Mouse (Mus musculus) G1E (cell line): Measurements from ENCODE around the gene Ppp2r3a.

Experiments used
- CTCF ChIP-seq: IDR thresholded peaks from 2 replicates; pipeline ENCODE4 v1.5.1; 2012; ENCODE audit warnings: low read depth, low read length, inconsistent platforms, mixed read lengths
- GATA2 ChIP-seq: IDR thresholded peaks from 2 replicates; pipeline ENCODE4 v1.6.1; 2012; ENCODE audit warnings: low read depth, low read length, inconsistent platforms, borderline replicate concordance

- no peak for TF ChIP-seq CTCF
- no peak for TF ChIP-seq GATA2
Measured at GRCm38 (mm10) chr9:101061035-101061434, 190.6 kb downstream of the Ppp2r3a start.
